Mouse (Mus musculus) embryonic facial prominence, embryonic 15.5 days (tissue): ENCODE data around the gene Hist1h3b. TPM values are rescaled to one million over a fixed set of nuclear protein-coding genes. Genes with fewer than 3 reads are reported as not detected.
"Not testable (repeated sequence)": the region's sequence is repeated elsewhere in the genome, so short reads cannot be mapped to it uniquely, and the experiment has no call there.

ENCODE experiments used
- ATAC-seq: fragments of 200-750 bp; cut with Nextera tagmentation; 2 replicates; pipeline ENCODE4 v1.8.0; 2017; ENCODE audit warnings: low read depth, moderate TSS enrichment; ENCODE audit not compliant: insufficient number of reproducible peaks, low FRiP score, low TSS enrichment
- H3K27ac ChIP-seq: fragments of 300-500 bp; sonication (generic); replicated peaks from 2 replicates; pipeline ENCODE4 v1.5.1; 2015; ENCODE audit warnings: mild to moderate bottlenecking, inconsistent platforms
- H3K27me3 ChIP-seq: fragments of 300-500 bp; sonication (generic); 2 replicates; pipeline ENCODE4 v1.6.1; 2015; ENCODE audit warnings: inconsistent platforms
- H3K36me3 ChIP-seq: fragments of 300-500 bp; sonication (generic); 2 replicates; pipeline ENCODE4 v1.6.1; 2015; ENCODE audit warnings: mild to moderate bottlenecking, inconsistent platforms
- H3K4me1 ChIP-seq: fragments of 300-500 bp; sonication (generic); 2 replicates; pipeline ENCODE4 v1.6.1; 2015; ENCODE audit warnings: inconsistent platforms
- H3K4me2 ChIP-seq: fragments of 300-500 bp; sonication (generic); replicated peaks from 2 replicates; pipeline ENCODE4 v1.6.1; 2015; ENCODE audit warnings: mild to moderate bottlenecking, inconsistent platforms
- H3K4me3 ChIP-seq: fragments of 300-500 bp; sonication (generic); replicated peaks from 2 replicates; pipeline ENCODE4 v1.5.1; 2015; ENCODE audit warnings: mild to moderate bottlenecking, inconsistent platforms
- H3K9ac ChIP-seq: fragments of 300-500 bp; sonication (generic); 2 replicates; pipeline ENCODE4 v1.6.1; 2015; ENCODE audit warnings: inconsistent platforms
- H3K9me3 ChIP-seq: fragments of 300-500 bp; sonication (generic); replicated peaks from 2 replicates; pipeline ENCODE4 v1.6.1; 2016; ENCODE audit warnings: inconsistent platforms
- WGBS: fragments of 180-500 bp; shearing (Covaris S2); methylation state at CpG from one replicate; pipeline ENCODE4 v1.1.7; 2015; 5-methylcytosine and 5-hydroxymethylcytosine counted together
- polyA plus RNA-seq: library from polyadenylated mRNA; unstranded; fragments of >200 nt; fragmentation: Nextera tagmentation; extraction: Ambion mirVana; gene quantifications from 2 replicates; pipeline ENCODE4 v1.2.1, GENCODE M21; 2015

Gene Hist1h3b
- polyA plus RNA-seq, 1 experiment from 2014 or later, result 8.4 TPM

- 8% methylated on average over 2 of the region's 2 CpGs for WGBS
- ATAC-seq, H3K4me1 ChIP-seq, H3K27me3 ChIP-seq, H3K4me3 ChIP-seq, H3K27ac ChIP-seq, H3K4me2 ChIP-seq, H3K36me3 ChIP-seq, H3K9me3 ChIP-seq, H3K9ac ChIP-seq: not testable (repeated sequence)
Observed at GRCm38 (mm10) chr13:23717593-23718245, 34.3 kb upstream of the Hist1h3b start.

DNA sequence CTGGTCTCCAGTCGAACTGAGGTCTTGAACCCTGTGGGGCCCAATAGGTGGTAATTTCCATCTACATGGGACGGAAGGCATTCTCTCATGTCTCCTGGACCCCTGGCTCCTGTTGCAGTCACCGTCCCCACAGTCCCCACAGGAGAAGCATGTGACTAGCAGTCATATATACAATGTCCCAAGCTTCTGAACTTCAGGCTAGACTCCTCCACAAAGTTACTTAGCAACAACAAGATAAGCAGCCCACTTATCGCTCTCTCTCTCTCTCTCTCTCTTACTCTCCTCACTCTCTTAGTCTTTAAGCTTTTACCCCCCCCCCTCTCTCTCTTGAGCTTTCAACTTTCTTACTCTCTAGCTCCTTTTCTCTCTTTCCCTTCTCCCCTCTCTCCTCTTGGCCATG is 27.8 kb upstream of the Hist1h3b start:
- H3K27ac ChIP-seq, result no peak overlapping the region
- H3K27me3 ChIP-seq, result no peaks in the 10 kb centered on the region
- ATAC-seq, result no peak
- no peaks in the 10 kb centered on the region for H3K36me3 ChIP-seq
- no peak overlapping the region for H3K9ac ChIP-seq
- no peaks in the 10 kb centered on the region for H3K9me3 ChIP-seq
- H3K4me3 ChIP-seq, result no peak overlapping the region
- H3K4me2 ChIP-seq, result no peak overlapping the region
- H3K4me1 ChIP-seq, result no peaks in the 10 kb centered on the region
- 92% methylated on average over 4 of the region's 4 CpGs for WGBS

DNA sequence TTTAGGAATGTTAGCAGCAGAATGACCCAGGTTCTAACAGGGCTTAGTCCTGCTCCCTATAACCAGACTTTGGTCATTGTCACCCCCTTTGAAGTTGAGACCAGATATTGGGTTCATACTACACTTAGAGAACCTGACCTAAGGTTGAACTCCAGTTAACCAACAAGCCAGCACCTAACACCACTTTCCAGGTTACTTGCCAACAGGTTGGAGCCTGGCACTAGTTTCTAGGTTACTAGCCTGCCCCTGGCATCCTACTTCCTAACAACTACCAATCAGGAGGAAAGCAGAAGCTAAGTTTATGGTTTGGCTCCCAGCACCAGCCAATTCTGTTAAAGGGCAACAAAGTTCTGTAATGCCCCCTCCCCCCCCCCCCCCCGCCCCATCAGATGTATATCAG is 26.9 kb upstream of the Hist1h3b start:
- H3K4me1 ChIP-seq, result no peaks in the 10 kb centered on the region
- ATAC-seq, result no peak
- H3K27me3 ChIP-seq, result no peaks in the 10 kb centered on the region
- H3K4me2 ChIP-seq, result no peak overlapping the region
- no peaks in the 10 kb centered on the region for H3K9me3 ChIP-seq
- no peaks in the 10 kb centered on the region for H3K36me3 ChIP-seq
- H3K4me3 ChIP-seq, result no peak overlapping the region
- no peak overlapping the region for H3K27ac ChIP-seq
- H3K9ac ChIP-seq, result no peak overlapping the region
- WGBS, result no CpG with 5 or more reads among the region's 1 CpGs

DNA sequence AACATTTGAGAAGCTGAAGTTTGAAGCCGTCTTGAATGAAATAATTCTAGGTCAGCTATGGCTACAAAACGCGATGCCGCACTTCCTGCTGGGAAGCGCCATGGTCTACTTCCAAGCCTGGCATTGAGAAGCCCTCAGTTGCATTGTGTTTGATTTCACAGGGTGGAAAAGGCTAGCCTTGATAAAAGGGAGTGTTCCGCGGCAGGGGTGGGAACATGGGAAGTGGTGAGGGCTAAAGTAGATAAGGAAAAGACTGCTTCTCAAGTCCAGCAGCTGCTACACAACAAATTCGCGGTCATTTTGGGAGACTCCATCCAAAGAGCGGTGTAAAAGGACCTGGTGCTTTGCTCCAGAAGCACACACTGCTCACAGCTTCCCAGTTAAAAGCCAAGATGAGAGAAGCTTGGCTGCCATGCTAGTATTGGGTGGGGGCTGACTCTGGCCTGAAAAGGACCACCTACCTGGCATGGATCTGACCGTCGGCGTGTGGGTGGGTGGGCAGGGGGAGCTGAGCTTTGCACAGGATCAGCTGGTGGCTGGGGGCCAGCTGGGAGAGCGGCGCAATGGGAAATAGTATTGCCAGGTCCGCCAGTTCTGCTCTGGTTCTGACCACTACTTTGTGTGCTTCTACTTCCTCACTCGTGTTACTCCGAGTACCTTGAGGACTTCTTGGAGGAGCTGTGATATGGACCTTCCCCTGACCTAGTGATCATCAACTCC is 23.4 kb upstream of the Hist1h3b start:
- WGBS, result 86% methylated on average over 18 of the region's 18 CpGs
- ATAC-seq, result no peak

GRCm38 (mm10) chr13:23729192-23729525 is 22.9 kb upstream of the Hist1h3b start:
- Histone ChIP-seq H3K9ac (no peak overlapping the region), H3K27me3 (no peaks in the 10 kb centered on the region), H3K27ac (no peak overlapping the region), H3K4me3 (no peak overlapping the region), H3K4me1 (no peaks in the 10 kb centered on the region), H3K9me3 (no peaks in the 10 kb centered on the region), H3K36me3 (no peaks in the 10 kb centered on the region), H3K4me2 (no peak overlapping the region)
- no peak for ATAC-seq
- 91% methylated on average over 9 of the region's 9 CpGs for WGBS

More for the DNA sequence above, 23.4 kb upstream of the Hist1h3b start:
- Histone ChIP-seq H3K27ac (no peak overlapping the region), H3K9me3 (no peaks in the 10 kb centered on the region), H3K4me1 (no peaks in the 10 kb centered on the region), H3K4me2 (no peak overlapping the region), H3K9ac (no peak overlapping the region), H3K36me3 (no peaks in the 10 kb centered on the region), H3K4me3 (no peak overlapping the region), H3K27me3 (no peaks in the 10 kb centered on the region)

DNA sequence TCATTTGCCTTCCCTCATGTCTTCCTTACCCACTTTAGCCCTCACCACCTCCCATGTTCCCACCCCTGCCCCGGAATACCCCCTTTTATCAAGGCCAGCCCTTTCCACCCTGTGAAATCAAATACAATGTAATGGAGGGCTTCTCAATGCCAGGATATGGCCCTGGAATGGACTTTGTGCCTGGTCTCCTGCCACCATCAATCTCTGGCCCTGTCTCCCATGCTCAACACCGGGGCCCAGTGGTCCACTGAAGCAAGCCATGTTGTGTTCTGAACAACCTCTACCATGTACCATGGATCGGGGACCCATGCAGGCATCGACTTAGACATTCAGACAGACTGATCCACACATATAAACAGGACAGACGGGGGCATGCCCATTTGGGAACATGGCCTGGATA is 22.4 kb upstream of the Hist1h3b start:
- WGBS, result 91% methylated on average over 5 of the region's 5 CpGs
- no peak overlapping the region for H3K27ac ChIP-seq

GRCm38 (mm10) chr13:23730479-23730878 is 21.6 kb upstream of the Hist1h3b start:
- no peaks in the 10 kb centered on the region for H3K9me3 ChIP-seq
- no peaks in the 10 kb centered on the region for H3K36me3 ChIP-seq
- no peak overlapping the region for H3K9ac ChIP-seq
- no peaks in the 10 kb centered on the region for H3K27me3 ChIP-seq
- no peaks in the 10 kb centered on the region for H3K4me1 ChIP-seq
- ATAC-seq, result no peak
- WGBS, result 43% methylated on average over 8 of the region's 8 CpGs
- no peak overlapping the region for H3K4me2 ChIP-seq
- H3K4me3 ChIP-seq, result no peak overlapping the region
- no peak overlapping the region for H3K27ac ChIP-seq

More for the DNA sequence above, 22.4 kb upstream of the Hist1h3b start:
- no peaks in the 10 kb centered on the region for H3K27me3 ChIP-seq
- H3K4me2 ChIP-seq, result no peak overlapping the region
- H3K9ac ChIP-seq, result no peak overlapping the region
- H3K36me3 ChIP-seq, result no peaks in the 10 kb centered on the region
- no peaks in the 10 kb centered on the region for H3K4me1 ChIP-seq
- H3K9me3 ChIP-seq, result no peaks in the 10 kb centered on the region
- H3K4me3 ChIP-seq, result no peak overlapping the region
- ATAC-seq, result no peak

- Histone ChIP-seq H3K4me3 (no peak overlapping the region), H3K36me3 (no peaks in the 10 kb centered on the region), H3K27ac (no peak overlapping the region), H3K9ac (no peak overlapping the region), H3K4me1 (no peaks in the 10 kb centered on the region), H3K27me3 (no peaks in the 10 kb centered on the region), H3K9me3 (no peaks in the 10 kb centered on the region), H3K4me2 (no peak overlapping the region)
- 22% methylated on average over 8 of the region's 8 CpGs for WGBS
- no peak for ATAC-seq
Observed at GRCm38 (mm10) chr13:23732156-23732804, 19.8 kb upstream of the Hist1h3b start.

GRCm38 (mm10) chr13:23737091-23737490 is 15.0 kb upstream of the Hist1h3b start:
- H3K4me1 ChIP-seq, result peaks cover 13% of the 10 kb centered on the region; the same call in 1 of the 2 replicates
- ATAC-seq, result no peak
- no peak overlapping the region for H3K4me3 ChIP-seq
- no peak overlapping the region for H3K9ac ChIP-seq
- no peaks in the 10 kb centered on the region for H3K36me3 ChIP-seq
- 84% methylated on average over 5 of the region's 5 CpGs for WGBS
- no peaks in the 10 kb centered on the region for H3K27me3 ChIP-seq
- no peak overlapping the region for H3K4me2 ChIP-seq
- H3K27ac ChIP-seq, result no peak overlapping the region
- H3K9me3 ChIP-seq, result no peaks in the 10 kb centered on the region

DNA sequence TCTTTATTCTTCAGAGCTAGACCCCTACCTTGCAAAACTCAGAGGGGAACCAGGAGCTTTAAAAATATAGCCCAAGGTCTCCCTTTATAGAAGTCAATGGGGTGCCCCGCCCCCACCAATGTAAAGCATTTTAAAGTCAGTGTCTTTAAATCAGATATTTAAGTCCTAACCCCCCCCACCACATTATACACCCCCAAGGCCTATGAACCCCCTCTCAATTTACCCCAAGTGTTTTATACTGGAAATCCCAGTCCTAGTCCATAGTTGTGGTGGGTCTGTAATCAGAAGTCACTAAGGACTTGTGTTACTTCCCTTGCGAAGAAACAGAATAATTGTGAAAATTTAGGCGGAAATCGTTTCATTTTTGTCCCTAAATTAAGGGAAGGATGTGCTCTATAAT is 14.0 kb upstream of the Hist1h3b start:
- H3K4me1 ChIP-seq, result peaks cover 13% of the 10 kb centered on the region; the same call in 1 of the 2 replicates
- WGBS, result 20% methylated on average over 4 of the region's 4 CpGs
- peak overlapping the region; percentile 96 for H3K4me2 ChIP-seq
- H3K27ac ChIP-seq, result peak overlapping the region; percentile 98
- peak overlapping the region; percentile 61 for H3K4me3 ChIP-seq
- no peak for ATAC-seq
- no peaks in the 10 kb centered on the region for H3K36me3 ChIP-seq
- no peak overlapping the region for H3K9ac ChIP-seq
- no peaks in the 10 kb centered on the region for H3K27me3 ChIP-seq
- H3K9me3 ChIP-seq, result no peaks in the 10 kb centered on the region

- Histone ChIP-seq H3K9ac (peak within 1 kb of the TSS; percentile 56), H3K27me3 (no peaks in the 10 kb centered on the region), H3K27ac (peak within 1 kb of the TSS; percentile 98), H3K4me1 (peaks cover 13% of the 10 kb centered on the region; the same call in 1 of the 2 replicates), H3K9me3 (no peaks in the 10 kb centered on the region), H3K36me3 (no peaks in the 10 kb centered on the region), H3K4me3 (peak within 1 kb of the TSS; percentile 61), H3K4me2 (peak within 1 kb of the TSS; percentile 96)
- ATAC-seq, result peak; percentile 94
- WGBS, result 0% methylated on average over 38 of the region's 38 CpGs
Observed at GRCm38 (mm10) chr13:23738677-23739068, 13.4 kb upstream of the Hist1h3b start, which contains the start of gene Hist1h1c. TSS of gene Hist1h1c (plus strand) at chr13:23738808.
